Mouse (Mus musculus) macrophage (primary cell): Measurements from ENCODE around the gene Acsl3. TPM values are rescaled to one million over a fixed set of nuclear protein-coding genes. Genes with fewer than 3 reads are reported as not detected.

Experiments used
- H3K27ac ChIP-seq: fragments of 350-480 bp; formaldehyde crosslinking; 2 replicates; pipeline ENCODE4 v1.9.0; 2021
- H3K36me3 ChIP-seq: fragments of 350-480 bp; formaldehyde crosslinking; 2 replicates; pipeline ENCODE4 v1.9.0; 2021; ENCODE audit errors: inconsistent target
- H3K4me3 ChIP-seq: fragments of 350-480 bp; formaldehyde crosslinking; 2 replicates; pipeline ENCODE4 v1.9.0; 2021; ENCODE audit errors: inconsistent target
- H3K79me2 ChIP-seq: fragments of 350-480 bp; formaldehyde crosslinking; 2 replicates; pipeline ENCODE4 v1.9.0; 2021; ENCODE audit errors: inconsistent target
- WGBS: methylation state at CpG from one replicate; pipeline ENCODE4 v1.1.7; 2026; ENCODE audit warnings: inconsistent platforms; ENCODE audit not compliant: missing documents; 5-methylcytosine and 5-hydroxymethylcytosine counted together
- polyA plus RNA-seq: library from polyadenylated mRNA; stranded (reverse); fragments of 250-400 nt; gene quantifications from 3 replicates; pipeline ENCODE4 v1.2.4, GENCODE M21; 2018; ENCODE audit warnings: inconsistent platforms

The Acsl3 gene
- polyA plus RNA-seq, 1 experiment from 2014 or later = 64.8 TPM

DNA sequence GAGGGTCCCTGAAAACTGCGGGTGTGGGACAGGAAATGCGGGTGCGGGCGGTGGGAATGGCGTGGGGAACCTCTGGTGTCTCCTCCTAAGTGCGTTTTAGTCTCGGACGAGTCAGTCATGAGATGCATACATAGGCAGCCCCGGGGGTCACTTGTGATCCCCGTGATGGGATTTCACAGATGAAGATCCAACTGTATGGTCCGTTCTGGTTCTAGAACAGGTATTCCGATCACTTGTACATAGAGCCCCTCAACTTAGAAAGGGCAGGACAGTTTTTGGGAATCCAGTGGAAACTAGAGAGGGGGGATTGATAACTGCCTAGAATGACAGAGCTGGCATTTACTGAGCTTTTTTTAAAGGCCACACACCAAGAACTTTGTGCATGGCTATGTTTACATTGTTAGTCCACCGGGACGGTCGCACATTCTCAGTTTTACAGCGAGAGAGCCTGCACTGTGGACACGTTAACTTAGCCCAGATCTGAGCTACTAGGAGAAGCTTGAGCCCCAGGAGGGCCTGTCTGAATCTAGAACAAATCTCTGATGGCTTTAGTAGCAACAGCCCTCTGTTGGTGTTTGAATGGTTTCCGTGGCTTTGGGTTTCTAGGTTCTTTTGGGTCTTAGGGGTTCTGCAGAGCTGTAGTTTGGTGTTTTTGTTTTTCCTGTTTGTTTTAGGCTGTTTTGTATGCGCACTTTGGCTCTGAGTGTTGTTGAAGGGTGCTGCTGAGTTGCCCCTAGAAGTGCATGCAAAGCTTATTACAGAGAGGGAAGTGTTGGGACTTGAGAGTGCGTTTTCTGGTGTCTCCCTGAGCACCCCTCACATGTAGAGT, 1.0 kb downstream of the Acsl3 start:
- H3K27ac ChIP-seq = peak overlapping the region; percentile 69
- peaks cover 54% of the 10 kb centered on the region for H3K79me2 ChIP-seq
- peak overlapping the region; percentile 84 for H3K4me3 ChIP-seq
- H3K36me3 ChIP-seq = no peaks in the 10 kb centered on the region
- 4% methylated on average over 17 of the region's 20 CpGs for WGBS

GRCm38 (mm10) chr1:78659270-78659823, 1.7 kb downstream of the Acsl3 start:
- Histone ChIP-seq H3K79me2 (peaks cover 61% of the 10 kb centered on the region), H3K27ac (peak overlapping the region; percentile 69), H3K4me3 (peak overlapping the region; percentile 84), H3K36me3 (no peaks in the 10 kb centered on the region)
- 78% methylated on average over 4 of the region's 4 CpGs for WGBS

- Histone ChIP-seq H3K27ac (no peak overlapping the region), H3K4me3 (no peak overlapping the region), H3K36me3 (no peaks in the 10 kb centered on the region), H3K79me2 (peaks cover 83% of the 10 kb centered on the region)
- WGBS = 96% methylated on average over 4 of the region's 4 CpGs
Observed at GRCm38 (mm10) chr1:78664326-78664725, 6.7 kb downstream of the Acsl3 start.

DNA sequence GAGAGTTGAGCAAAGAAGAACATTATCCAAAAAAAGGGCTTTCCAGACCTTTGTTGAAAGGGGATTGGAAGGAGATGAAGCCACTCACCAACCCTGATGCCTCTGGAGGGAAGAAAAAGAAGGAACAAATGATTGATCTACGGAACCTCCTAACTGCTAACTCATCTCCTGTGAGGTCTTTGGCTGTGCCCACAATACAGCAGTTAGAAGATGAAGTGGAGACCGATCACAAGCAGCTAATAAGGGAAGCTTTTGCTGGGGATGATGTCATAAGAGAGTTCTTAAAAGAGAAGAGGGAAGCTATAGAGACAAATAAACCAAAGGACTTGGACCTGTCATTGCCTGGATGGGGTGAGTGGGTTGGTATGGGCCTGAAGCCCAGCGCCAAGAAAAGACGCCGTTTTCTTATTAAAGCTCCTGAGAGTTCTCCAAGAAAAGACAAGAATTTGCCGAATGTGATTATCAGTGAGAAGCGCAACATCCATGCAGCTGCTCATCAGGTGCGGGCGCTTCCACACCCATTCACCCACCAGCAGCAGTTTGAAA, 8.4 kb downstream of the Acsl3 start:
- Histone ChIP-seq H3K79me2 (peaks cover 79% of the 10 kb centered on the region), H3K36me3 (no peaks in the 10 kb centered on the region), H3K27ac (peak overlapping the region; percentile 71), H3K4me3 (no peak overlapping the region)
- 63% methylated on average over 9 of the region's 9 CpGs for WGBS

- 92% methylated on average over 1 of the region's 1 CpGs for WGBS
- Histone ChIP-seq H3K79me2 (peaks cover 79% of the 10 kb centered on the region), H3K36me3 (no peaks in the 10 kb centered on the region), H3K27ac (peak overlapping the region; percentile 71), H3K4me3 (no peak overlapping the region)
Observed at GRCm38 (mm10) chr1:78666585-78666984, 9.0 kb downstream of the Acsl3 start.

- Histone ChIP-seq H3K27ac (no peak overlapping the region), H3K36me3 (no peaks in the 10 kb centered on the region), H3K79me2 (peaks cover 15% of the 10 kb centered on the region; the same call in 1 of the 2 replicates), H3K4me3 (no peak overlapping the region)
- WGBS = 75% methylated on average over 3 of the region's 3 CpGs
Observed at GRCm38 (mm10) chr1:78682291-78682690, 24.7 kb downstream of the Acsl3 start.

- Histone ChIP-seq H3K36me3 (no peaks in the 10 kb centered on the region), H3K4me3 (no peak overlapping the region)
- 38% methylated on average over 6 of the region's 8 CpGs for WGBS
Observed at GRCm38 (mm10) chr1:78684128-78684527, 26.5 kb downstream of the Acsl3 start.

DNA sequence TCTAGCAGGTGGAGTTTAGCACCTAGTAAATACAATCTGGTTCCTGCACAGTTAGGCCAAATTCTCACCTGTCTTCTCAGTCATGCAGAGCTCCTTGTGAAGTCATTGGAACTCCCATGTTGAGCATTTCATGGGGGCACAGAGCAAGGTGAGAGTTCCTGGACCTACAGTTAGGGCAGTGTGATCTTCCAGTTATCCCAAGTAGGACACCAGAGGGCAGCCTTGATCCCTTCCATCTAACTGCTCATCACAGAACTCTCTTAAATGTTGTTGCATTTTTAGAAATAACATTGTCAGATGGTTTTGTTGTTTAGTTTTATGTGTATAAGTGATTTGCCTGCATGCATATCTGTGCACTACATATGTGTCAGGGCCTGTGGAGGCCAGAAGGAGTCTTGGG, 29.2 kb downstream of the Acsl3 start:
- H3K4me3 ChIP-seq = no peak overlapping the region
- H3K36me3 ChIP-seq = no peaks in the 10 kb centered on the region
- no peak overlapping the region for H3K27ac ChIP-seq
- H3K79me2 ChIP-seq = no peaks in the 10 kb centered on the region

More at GRCm38 (mm10) chr1:78684128-78684527, 26.5 kb downstream of the Acsl3 start:
- Histone ChIP-seq H3K79me2 (peaks cover 9% of the 10 kb centered on the region; the same call in 1 of the 2 replicates), H3K27ac (no peak overlapping the region)

DNA sequence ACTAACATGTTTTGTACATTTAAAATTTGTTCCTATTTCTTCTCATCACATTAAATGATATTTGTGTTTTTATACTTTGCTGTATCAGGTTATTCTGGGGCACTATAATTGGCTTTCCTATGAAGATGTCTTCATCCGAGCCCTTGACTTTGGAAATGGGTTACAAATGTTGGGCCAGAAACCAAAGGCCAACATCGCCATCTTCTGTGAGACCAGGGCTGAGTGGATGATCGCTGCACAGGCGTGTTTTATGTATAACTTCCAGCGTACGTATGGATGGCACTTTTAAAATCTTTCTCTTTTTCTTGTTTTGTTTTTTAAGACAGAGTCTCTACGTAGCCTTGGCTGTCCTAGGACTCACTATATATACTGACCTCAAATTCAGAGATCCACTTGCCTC, 30.5 kb downstream of the Acsl3 start:
- Histone ChIP-seq H3K79me2 (no peaks in the 10 kb centered on the region), H3K36me3 (0 out of 2 replicates have a peak, but pooled peaks cover 5% of the 10 kb centered on the region), H3K4me3 (no peak overlapping the region), H3K27ac (no peak overlapping the region)
- WGBS = 99% methylated on average over 7 of the region's 7 CpGs

DNA sequence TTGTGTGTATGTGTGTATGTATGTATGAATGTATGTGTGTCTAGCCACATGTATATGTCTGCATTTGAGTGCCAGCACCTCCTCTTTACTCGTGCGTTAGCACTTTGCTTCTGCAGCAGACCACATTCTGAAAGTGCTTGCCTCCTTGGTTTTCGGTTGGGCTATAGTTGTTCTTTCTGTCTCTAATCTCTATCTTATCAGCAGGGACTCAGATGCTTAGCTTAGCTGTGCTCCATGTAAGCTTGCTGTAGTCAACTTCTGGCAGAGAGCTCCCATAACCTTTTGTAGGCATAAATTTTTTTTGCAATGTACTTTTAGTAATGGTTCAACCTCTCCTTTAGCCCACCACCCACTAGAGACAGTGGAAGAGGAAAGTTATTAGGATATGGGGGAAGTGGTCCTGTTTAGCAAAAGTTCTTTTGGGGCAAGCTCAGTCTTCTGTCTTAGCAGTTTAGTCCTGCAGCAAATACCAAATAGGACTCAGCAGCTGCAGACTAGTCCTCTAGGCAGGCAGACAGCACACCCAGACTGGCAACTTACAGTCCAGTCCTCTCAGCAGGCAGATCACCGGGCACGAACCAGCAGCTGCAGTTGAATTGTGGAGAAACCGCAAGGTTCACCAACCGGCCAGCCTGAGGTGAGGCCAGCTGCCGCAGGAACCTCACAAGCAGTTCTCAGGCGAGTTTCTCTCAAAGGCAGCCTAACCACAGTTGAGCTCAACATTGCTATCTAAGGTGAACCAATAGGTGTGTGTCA, 37.1 kb downstream of the Acsl3 start:
- WGBS = 91% methylated on average over 9 of the region's 9 CpGs
- no peak overlapping the region for H3K27ac ChIP-seq
- H3K36me3 ChIP-seq = peaks cover 11% of the 10 kb centered on the region; the same call in 1 of the 2 replicates
- H3K79me2 ChIP-seq = no peaks in the 10 kb centered on the region
- no peak overlapping the region for H3K4me3 ChIP-seq

- Histone ChIP-seq H3K4me3 (no peak overlapping the region), H3K27ac (peak overlapping the region; percentile 29; the same call in 1 of the 2 replicates), H3K79me2 (no peaks in the 10 kb centered on the region), H3K36me3 (peaks cover 11% of the 10 kb centered on the region; the same call in 1 of the 2 replicates)
- 4% methylated on average over 2 of the region's 2 CpGs for WGBS
Observed at GRCm38 (mm10) chr1:78696305-78696704, 38.7 kb downstream of the Acsl3 start.

GRCm38 (mm10) chr1:78696903-78697302, 39.3 kb downstream of the Acsl3 start:
- peaks cover 11% of the 10 kb centered on the region; the same call in 1 of the 2 replicates for H3K36me3 ChIP-seq
- H3K79me2 ChIP-seq = no peaks in the 10 kb centered on the region
- 95% methylated on average over 5 of the region's 5 CpGs for WGBS
- no peak overlapping the region for H3K4me3 ChIP-seq
- no peak overlapping the region for H3K27ac ChIP-seq

DNA sequence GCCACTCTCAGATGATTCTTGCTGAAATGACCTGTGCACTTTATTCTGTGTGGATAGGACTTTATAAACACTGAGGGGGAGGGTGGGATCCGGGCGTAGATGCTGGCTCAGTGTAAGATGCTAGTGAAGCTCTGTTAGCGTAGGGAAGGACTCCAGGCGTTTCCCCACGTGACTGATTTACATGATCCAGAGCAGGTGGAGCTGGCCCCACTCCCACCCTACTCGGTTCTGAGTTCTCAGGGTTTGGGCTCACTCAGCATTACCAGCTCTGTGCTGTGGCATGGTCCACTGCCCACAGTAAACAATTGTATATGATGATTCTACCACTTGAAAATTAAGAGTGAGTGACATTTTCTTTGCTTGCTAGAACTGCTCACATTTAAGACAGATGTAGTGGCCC, 40.5 kb downstream of the Acsl3 start:
- no peak overlapping the region for H3K27ac ChIP-seq
- H3K79me2 ChIP-seq = no peaks in the 10 kb centered on the region
- 96% methylated on average over 6 of the region's 6 CpGs for WGBS
- peaks cover 6% of the 10 kb centered on the region; the same call in 1 of the 2 replicates for H3K36me3 ChIP-seq
- no peak overlapping the region for H3K4me3 ChIP-seq

DNA sequence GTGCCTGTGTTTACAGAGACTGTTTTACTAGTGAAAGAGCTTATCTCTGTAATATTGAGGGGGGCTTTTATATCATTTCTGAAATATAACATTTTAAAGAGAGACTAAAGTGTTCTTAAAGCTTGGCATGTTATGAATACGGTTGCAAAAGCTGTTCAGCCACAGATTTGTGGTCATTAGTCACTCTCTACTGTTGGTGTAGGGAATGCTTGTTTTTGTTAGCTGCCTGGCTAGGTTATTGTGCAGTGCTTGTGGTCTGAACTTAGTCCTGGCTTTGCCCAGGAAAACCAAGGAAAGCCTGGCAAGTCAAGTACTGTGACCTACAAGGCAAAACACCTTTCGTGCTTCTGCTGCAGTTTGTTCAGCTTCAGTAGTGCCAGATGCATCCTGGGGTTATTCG, 44.1 kb downstream of the Acsl3 start:
- peak overlapping the region; percentile 87 for H3K27ac ChIP-seq
- 54% methylated on average over 3 of the region's 3 CpGs for WGBS
- H3K36me3 ChIP-seq = peaks cover 6% of the 10 kb centered on the region; the same call in 1 of the 2 replicates
- no peak overlapping the region for H3K4me3 ChIP-seq
- no peaks in the 10 kb centered on the region for H3K79me2 ChIP-seq
